Mouse (Mus musculus) heart, embryonic 15.5 days (tissue): ENCODE results near the gene Dcaf5. TPM values are rescaled to one million over a fixed set of nuclear protein-coding genes. Genes with fewer than 3 reads are reported as not detected.

Source experiments
- ATAC-seq: fragments of 200-750 bp; cut with Nextera tagmentation; replicated peaks from 2 replicates; pipeline ENCODE4 v1.8.0; 2017; ENCODE audit warnings: low read depth, moderate TSS enrichment; ENCODE audit not compliant: insufficient number of reproducible peaks, insufficient read depth, low FRiP score
- H3K27ac ChIP-seq: fragments of 300-500 bp; sonication (generic); 2 replicates; pipeline ENCODE4 v1.5.1; 2015; ENCODE audit warnings: mild to moderate bottlenecking, inconsistent platforms
- H3K27me3 ChIP-seq: fragments of 300-500 bp; sonication (generic); 2 replicates; pipeline ENCODE4 v1.6.1; 2015; ENCODE audit warnings: inconsistent platforms
- H3K36me3 ChIP-seq: fragments of 300-500 bp; sonication (generic); 2 replicates; pipeline ENCODE4 v1.6.1; 2015; ENCODE audit warnings: mild to moderate bottlenecking, inconsistent platforms
- H3K4me1 ChIP-seq: fragments of 300-500 bp; sonication (generic); replicated peaks from 2 replicates; pipeline ENCODE4 v1.6.1; 2015; ENCODE audit warnings: inconsistent platforms
- H3K4me2 ChIP-seq: fragments of 300-500 bp; sonication (generic); 2 replicates; pipeline ENCODE4 v1.6.1; 2015; ENCODE audit warnings: inconsistent platforms, mild to moderate bottlenecking, moderate library complexity
- H3K4me3 ChIP-seq: fragments of 300-500 bp; sonication (generic); 2 replicates; pipeline ENCODE4 v1.5.1; 2015; ENCODE audit warnings: mild to moderate bottlenecking, inconsistent platforms
- H3K9ac ChIP-seq: fragments of 300-500 bp; sonication (generic); 2 replicates; pipeline ENCODE4 v1.6.1; 2015; ENCODE audit warnings: mild to moderate bottlenecking, inconsistent platforms
- H3K9me3 ChIP-seq: fragments of 300-500 bp; sonication (generic); replicated peaks from 2 replicates; pipeline ENCODE4 v1.6.1; 2016; ENCODE audit warnings: inconsistent platforms
- WGBS: fragments of 180-500 bp; shearing (Covaris S2); methylation state at CpG from one replicate; pipeline ENCODE4 v1.1.7; 2015; ENCODE audit warnings: mixed read lengths; 5-methylcytosine and 5-hydroxymethylcytosine counted together
- polyA plus RNA-seq: library from polyadenylated mRNA; unstranded; fragments of >200 nt; fragmentation: Nextera tagmentation; extraction: Ambion mirVana; gene quantifications from 2 replicates; pipeline ENCODE4 v1.2.1, GENCODE M21; 2015

The Dcaf5 gene
- polyA plus RNA-seq, 1 experiment from 2014 or later = 8.6 TPM

DNA sequence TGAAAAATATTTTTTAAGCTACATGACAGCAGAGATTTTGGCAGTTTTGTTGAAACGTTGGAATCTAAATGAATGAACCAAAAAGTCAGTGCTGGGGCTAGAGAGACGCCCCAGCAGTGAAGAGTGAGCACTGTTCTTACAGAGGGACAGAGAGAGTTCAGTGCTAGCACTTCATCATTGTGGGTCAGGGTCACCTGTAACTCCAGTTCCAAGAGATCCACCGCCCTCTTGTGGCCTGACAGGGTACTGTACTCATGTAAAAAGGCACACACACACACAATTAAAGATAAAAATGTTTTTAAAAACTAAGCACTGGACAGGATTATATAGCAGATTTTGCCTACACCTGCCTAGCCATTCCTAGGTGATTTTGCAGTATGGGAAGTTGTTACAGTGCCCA, 29.8 kb downstream of the Dcaf5 start:
- H3K36me3 ChIP-seq = peaks cover 24% of the 10 kb centered on the region
- no peak overlapping the region for H3K9ac ChIP-seq
- no peaks in the 10 kb centered on the region for H3K4me1 ChIP-seq
- no peaks in the 10 kb centered on the region for H3K9me3 ChIP-seq
- no peaks in the 10 kb centered on the region for H3K27me3 ChIP-seq
- no peak overlapping the region for H3K27ac ChIP-seq
- no peak overlapping the region for H3K4me3 ChIP-seq
- no peak for ATAC-seq
- no peak overlapping the region for H3K4me2 ChIP-seq
- 42% methylated on average over 3 of the region's 3 CpGs for WGBS

DNA sequence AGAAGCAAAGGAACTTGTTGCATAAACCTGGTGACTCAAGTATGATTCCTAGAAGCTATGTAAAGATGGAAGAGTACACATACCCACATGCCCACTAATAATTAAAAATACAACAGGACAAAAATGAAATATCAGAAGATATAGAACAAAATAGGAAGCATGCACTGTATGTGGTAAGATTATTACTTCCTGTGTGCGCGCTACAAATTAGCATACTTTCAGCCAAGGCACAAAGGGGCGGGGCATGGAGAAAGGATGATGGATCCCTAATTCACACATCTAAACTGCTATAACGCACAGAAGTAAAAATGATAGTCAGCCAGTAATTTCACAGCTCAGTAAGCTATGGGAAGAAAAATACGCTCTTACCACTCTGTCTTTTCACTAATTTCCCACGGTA, 32.3 kb downstream of the Dcaf5 start:
- Histone ChIP-seq H3K4me1 (no peaks in the 10 kb centered on the region), H3K4me2 (no peak overlapping the region), H3K27me3 (no peaks in the 10 kb centered on the region), H3K9me3 (no peaks in the 10 kb centered on the region), H3K4me3 (no peak overlapping the region), H3K27ac (no peak overlapping the region), H3K36me3 (peaks cover 32% of the 10 kb centered on the region), H3K9ac (no peak overlapping the region)
- no peak for ATAC-seq
- WGBS = 92% methylated on average over 6 of the region's 6 CpGs

DNA sequence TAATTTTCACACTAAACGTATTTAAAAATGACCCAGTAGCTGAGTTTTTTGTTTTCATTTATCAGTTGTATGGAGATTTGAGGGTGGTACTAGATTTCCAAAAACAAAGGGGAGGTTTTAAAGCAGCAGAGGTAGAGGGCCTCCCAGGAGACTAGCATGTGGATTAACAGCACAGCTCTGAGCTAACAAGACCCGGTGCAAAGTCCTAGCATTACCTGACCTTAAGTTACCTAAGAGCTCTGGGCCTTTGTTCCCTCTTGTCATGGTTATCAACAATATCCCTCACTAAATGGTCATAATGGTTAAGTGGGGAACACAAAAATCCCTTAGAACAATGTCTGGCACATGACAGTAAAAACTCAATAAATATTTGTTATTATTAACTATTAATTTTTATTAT, 37.3 kb downstream of the Dcaf5 start:
- WGBS = 93% methylated on average over 2 of the region's 2 CpGs
- Histone ChIP-seq H3K27ac (no peak overlapping the region), H3K4me1 (no peaks in the 10 kb centered on the region), H3K36me3 (peaks cover 75% of the 10 kb centered on the region), H3K27me3 (no peaks in the 10 kb centered on the region), H3K4me2 (no peak overlapping the region), H3K9ac (no peak overlapping the region), H3K9me3 (no peaks in the 10 kb centered on the region), H3K4me3 (no peak overlapping the region)
- no peak for ATAC-seq

GRCm38 (mm10) chr12:80396397-80396796, 40.0 kb downstream of the Dcaf5 start:
- H3K9ac ChIP-seq = no peak overlapping the region
- H3K4me2 ChIP-seq = no peak overlapping the region
- H3K36me3 ChIP-seq = peaks cover 66% of the 10 kb centered on the region
- 68% methylated on average over 6 of the region's 6 CpGs for WGBS
- no peaks in the 10 kb centered on the region for H3K27me3 ChIP-seq
- no peak for ATAC-seq
- H3K27ac ChIP-seq = no peak overlapping the region
- H3K4me1 ChIP-seq = no peaks in the 10 kb centered on the region
- no peak overlapping the region for H3K4me3 ChIP-seq
- H3K9me3 ChIP-seq = no peaks in the 10 kb centered on the region

DNA sequence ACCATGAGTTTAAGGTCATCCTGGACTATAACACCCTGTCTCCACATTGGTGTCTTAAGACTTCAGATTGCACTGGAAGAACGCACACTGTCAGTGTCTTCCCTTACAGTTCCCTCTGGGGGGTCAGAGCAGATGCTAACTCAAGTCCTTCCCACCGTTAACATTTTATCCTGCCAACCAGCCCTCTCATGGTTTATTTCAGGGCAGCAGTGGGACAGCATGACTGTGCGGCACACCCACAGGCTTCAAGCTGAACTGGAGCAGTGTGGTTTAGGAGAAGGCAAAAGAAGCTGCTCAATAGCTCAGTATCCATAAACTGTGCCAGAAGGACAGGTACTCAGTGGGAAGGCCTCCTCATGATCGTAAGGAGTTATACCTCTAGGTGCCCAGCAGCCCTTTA, 41.1 kb downstream of the Dcaf5 start:
- Histone ChIP-seq H3K4me1 (no peaks in the 10 kb centered on the region), H3K9me3 (no peaks in the 10 kb centered on the region), H3K36me3 (peaks cover 58% of the 10 kb centered on the region), H3K4me3 (no peak overlapping the region), H3K27me3 (no peaks in the 10 kb centered on the region), H3K9ac (no peak overlapping the region), H3K27ac (no peak overlapping the region), H3K4me2 (no peak overlapping the region)
- no peak for ATAC-seq
- 86% methylated on average over 4 of the region's 4 CpGs for WGBS

DNA sequence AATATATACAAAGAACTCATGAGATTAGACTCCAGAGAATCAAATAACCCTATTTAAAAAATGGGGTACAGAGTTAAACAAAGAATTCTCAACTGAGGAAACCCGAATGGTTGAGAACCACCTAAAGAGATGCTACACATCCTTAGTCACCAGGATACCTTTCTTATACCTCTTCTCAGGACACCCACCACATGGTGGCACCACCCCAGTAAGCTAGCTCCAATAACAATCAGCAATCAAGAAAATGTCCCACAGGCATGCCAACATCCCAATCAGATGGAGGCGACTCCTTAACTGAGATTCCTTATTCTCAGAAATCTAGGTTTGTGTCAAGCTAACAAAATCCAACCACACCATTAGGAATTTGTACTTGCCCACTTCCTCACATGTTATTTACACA, 42.4 kb downstream of the Dcaf5 start:
- H3K9ac ChIP-seq = no peak overlapping the region
- H3K4me2 ChIP-seq = no peak overlapping the region
- no peak overlapping the region for H3K4me3 ChIP-seq
- 90% methylated on average over 2 of the region's 2 CpGs for WGBS
- H3K36me3 ChIP-seq = peaks cover 51% of the 10 kb centered on the region
- no peaks in the 10 kb centered on the region for H3K9me3 ChIP-seq
- H3K27me3 ChIP-seq = no peaks in the 10 kb centered on the region
- no peak overlapping the region for H3K27ac ChIP-seq
- no peaks in the 10 kb centered on the region for H3K4me1 ChIP-seq
- no peak for ATAC-seq

DNA sequence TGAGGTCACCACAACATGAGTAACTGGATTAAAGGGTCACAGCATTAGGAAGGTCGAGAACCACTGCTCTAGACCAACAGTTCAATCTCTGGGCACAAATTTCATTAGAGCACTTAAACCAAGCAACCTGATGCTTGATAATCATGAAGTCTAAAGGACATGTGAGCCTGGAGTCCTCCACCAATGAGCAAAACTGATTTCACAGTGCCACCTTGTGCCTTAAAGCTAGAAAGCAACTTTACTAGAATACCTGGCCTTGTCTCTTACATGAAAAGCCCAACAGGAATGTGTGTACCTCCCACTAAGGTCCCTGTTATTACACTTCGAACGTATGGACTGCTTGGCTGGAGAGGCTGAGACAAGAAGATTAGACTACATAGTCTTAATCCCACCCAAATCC, 47.0 kb downstream of the Dcaf5 start:
- no peaks in the 10 kb centered on the region for H3K27me3 ChIP-seq
- H3K27ac ChIP-seq = no peak overlapping the region
- H3K4me3 ChIP-seq = no peak overlapping the region
- peaks cover 9% of the 10 kb centered on the region; the same call in 1 of the 2 replicates for H3K36me3 ChIP-seq
- 50% methylated on average over 3 of the region's 3 CpGs for WGBS
- no peak for ATAC-seq
- H3K4me1 ChIP-seq = peaks cover 9% of the 10 kb centered on the region
- no peak overlapping the region for H3K9ac ChIP-seq
- H3K9me3 ChIP-seq = no peaks in the 10 kb centered on the region
- no peak overlapping the region for H3K4me2 ChIP-seq

DNA sequence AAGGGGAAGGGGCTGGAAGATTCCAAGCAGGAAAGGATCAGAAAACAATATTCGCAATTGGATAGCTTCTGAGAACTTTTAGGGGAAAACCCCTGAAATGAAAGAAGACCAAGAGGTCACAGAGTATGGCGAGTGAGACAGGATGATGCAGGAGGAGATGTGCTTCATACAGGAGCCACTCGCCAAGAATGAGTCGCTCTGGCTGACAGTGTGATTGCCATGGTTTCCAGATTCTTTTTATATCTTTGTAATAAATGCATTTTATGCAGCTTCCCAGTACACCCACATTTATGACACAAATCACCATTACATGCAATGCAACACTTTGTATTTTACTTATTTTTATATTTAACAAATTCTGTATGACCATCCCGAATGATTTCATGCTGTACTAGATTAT, 49.1 kb downstream of the Dcaf5 start:
- Histone ChIP-seq H3K27ac (no peak overlapping the region), H3K4me2 (no peak overlapping the region), H3K9me3 (no peaks in the 10 kb centered on the region), H3K36me3 (peaks cover 5% of the 10 kb centered on the region; the same call in 1 of the 2 replicates), H3K9ac (no peak overlapping the region), H3K4me1 (peaks cover 22% of the 10 kb centered on the region), H3K27me3 (no peaks in the 10 kb centered on the region), H3K4me3 (no peak overlapping the region)
- no peak for ATAC-seq
- 86% methylated on average over 5 of the region's 5 CpGs for WGBS

DNA sequence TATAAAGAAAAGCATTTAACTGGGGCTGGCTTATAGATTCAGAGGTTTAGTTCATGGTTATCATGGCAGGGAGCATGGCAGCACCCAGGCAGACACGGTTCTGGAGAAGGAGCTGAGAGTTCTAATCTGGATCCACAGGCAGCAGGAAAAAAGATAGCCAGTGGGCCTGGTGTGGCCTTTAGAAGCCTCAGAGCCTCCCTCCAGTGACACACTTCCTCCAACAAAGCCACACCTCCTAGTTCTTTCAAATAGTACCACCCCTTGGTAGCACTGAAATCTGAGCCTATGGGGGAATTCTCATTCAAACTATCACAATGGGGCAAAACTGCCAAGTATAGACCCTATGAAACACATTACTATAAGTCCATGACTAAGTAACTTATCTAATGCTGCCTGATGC, 51.0 kb downstream of the Dcaf5 start:
- Histone ChIP-seq H3K27ac (no peak overlapping the region), H3K36me3 (no peaks in the 10 kb centered on the region), H3K4me1 (peaks cover 26% of the 10 kb centered on the region), H3K9ac (no peak overlapping the region), H3K4me3 (no peak overlapping the region), H3K4me2 (no peak overlapping the region), H3K9me3 (no peaks in the 10 kb centered on the region), H3K27me3 (no peaks in the 10 kb centered on the region)
- WGBS = 48% methylated on average over 1 of the region's 1 CpGs
- ATAC-seq = no peak

DNA sequence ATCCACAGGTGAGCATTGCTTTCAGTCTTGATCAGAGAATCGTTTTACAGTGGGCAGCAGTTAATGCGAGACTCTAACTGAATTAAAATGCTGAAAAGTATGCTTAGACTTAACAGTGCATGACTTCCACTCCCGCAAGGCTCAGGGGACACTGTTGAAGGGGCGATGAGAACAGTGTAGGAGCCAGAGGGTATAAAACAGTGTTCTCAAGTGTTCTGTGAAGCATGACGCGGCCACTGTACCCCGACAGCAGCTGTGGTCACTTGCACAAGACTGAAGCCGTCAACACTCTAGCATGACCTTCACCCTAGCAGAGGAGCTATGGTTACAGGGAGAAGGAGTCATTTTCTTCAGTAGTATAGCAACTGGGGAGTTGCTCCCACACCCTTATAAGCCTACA, 52.9 kb downstream of the Dcaf5 start:
- Histone ChIP-seq H3K9ac (no peak overlapping the region), H3K4me2 (no peak overlapping the region)

GRCm38 (mm10) chr12:80382794-80383193, 53.6 kb downstream of the Dcaf5 start:
- Histone ChIP-seq H3K4me1 (peaks cover 37% of the 10 kb centered on the region), H3K9me3 (no peaks in the 10 kb centered on the region), H3K36me3 (no peaks in the 10 kb centered on the region), H3K27me3 (no peaks in the 10 kb centered on the region), H3K27ac (peak overlapping the region; percentile 65), H3K4me2 (no peak overlapping the region), H3K4me3 (no peak overlapping the region), H3K9ac (no peak overlapping the region)
- 61% methylated on average over 2 of the region's 2 CpGs for WGBS
- peak; percentile 53; the same call in 1 of the 2 replicates for ATAC-seq

More for the DNA sequence above, 52.9 kb downstream of the Dcaf5 start:
- 58% methylated on average over 8 of the region's 8 CpGs for WGBS
- 0 out of 2 replicates have a peak, but pooled peaks have one; percentile 16 for ATAC-seq
- no peaks in the 10 kb centered on the region for H3K27me3 ChIP-seq
- H3K9me3 ChIP-seq = no peaks in the 10 kb centered on the region
- peak overlapping the region; percentile 65 for H3K27ac ChIP-seq
- peaks cover 37% of the 10 kb centered on the region for H3K4me1 ChIP-seq
- H3K36me3 ChIP-seq = no peaks in the 10 kb centered on the region
- no peak overlapping the region for H3K4me3 ChIP-seq

GRCm38 (mm10) chr12:80379831-80380457, 56.5 kb downstream of the Dcaf5 start:
- Histone ChIP-seq H3K9me3 (no peaks in the 10 kb centered on the region), H3K4me3 (no peak overlapping the region), H3K36me3 (peaks cover 15% of the 10 kb centered on the region), H3K27me3 (no peaks in the 10 kb centered on the region), H3K27ac (peak overlapping the region; percentile 66), H3K4me1 (peaks cover 32% of the 10 kb centered on the region), H3K4me2 (no peak overlapping the region), H3K9ac (no peak overlapping the region)
- 80% methylated on average over 10 of the region's 10 CpGs for WGBS
- ATAC-seq = peak; percentile 73
